Mouse (Mus musculus): ENCODE data around the gene Prkca.

GRCm38 (mm10) chr11:108197427-108198218 is 146.1 kb downstream of the Prkca start:
- TF ChIP-seq HCFC1 (IDR thresholded peaks at IDR 0.05; ENCODE audit: borderline replicate concordance, insufficient read depth, low read length) (no peak), MAFK (IDR thresholded peaks at IDR 0.05; ENCODE audit: insufficient read depth, low read depth, low read length) (no peak), CHD2 (IDR thresholded peaks at IDR 0.05; ENCODE audit: low read depth, low read length) (no peak), ZC3H11A (IDR thresholded peaks at IDR 0.05; ENCODE audit: borderline replicate concordance, low read depth, low read length) (no peak)
